Mouse (Mus musculus) layer of hippocampus, adult 11-12 months (tissue): Measurements from ENCODE around the gene Gm8906.
"Not testable (repeated sequence)": the region's sequence is repeated elsewhere in the genome, so short reads cannot be mapped to it uniquely, and the experiment has no call there.

ENCODE experiments used
- DNase-seq: peaks from one replicate; pipeline ENCODE4 v3.0.0; 2022; ENCODE audit warnings: low spot score

The Gm8906 gene

GRCm38 (mm10) chr5:11502385-11502784 is at the start of gene Gm8906:
Gene Gm8906 (plus strand): TSS chr5:11502685.
- DNase-seq = not testable (repeated sequence)
